Mouse (Mus musculus) ES-Bruce4 (cell line): Measurements from ENCODE around the gene Ciapin1.
A peak's percentile ranks its signal among the peaks of the same experiment; 100 is the strongest.

Source experiments
- CTCF ChIP-seq: IDR thresholded peaks from one replicate; pipeline ENCODE4 v1.8.1; 2011; ENCODE audit warnings: low read depth, low read length
- POLR2A ChIP-seq: IDR thresholded peaks from one replicate; pipeline ENCODE4 v1.8.1; 2011; ENCODE audit warnings: low read length; ENCODE audit not compliant: insufficient read depth

- TF ChIP-seq CTCF = peak; percentile 24
- TF ChIP-seq POLR2A = no peak
Measured at GRCm38 (mm10) chr8:94812645-94813098, 25.5 kb downstream of the Ciapin1 start.
